Mouse (Mus musculus): ENCODE measurements at regions not wholly inside any gene's neighbourhood (a gene's known extent, or its start where the extent isn't known, plus 50 kb on each side); places are given as distances from the start of the nearest gene placed in this dataset.

- Histone ChIP-seq H3K27ac (no peak overlapping the region), H3K27me3 (ENCODE audit: insufficient read depth, low read length) (no peaks in the 10 kb centered on the region), H3K9ac (replicated peaks; ENCODE audit: low read length) (no peak overlapping the region), H3K36me3 (ENCODE audit: insufficient read depth, low read length) (peaks cover 21% of the 10 kb centered on the region; the same call in 1 of the 2 replicates), H3K4me2 (ENCODE audit: low read depth, low read length) (no peak overlapping the region), H3K9me3 (ENCODE audit: low read length) (no peaks in the 10 kb centered on the region), H3K4me3 (ENCODE audit: low read length) (no peak overlapping the region), H3K4me1 (ENCODE audit: insufficient read depth, low read length) (no peaks in the 10 kb centered on the region)
- DNase-seq (ENCODE audit: low spot score) (peak; percentile 10), ATAC-seq (no peak)
- 0 out of 2 replicates have a peak, but pooled peaks have one; percentile 31 for TF ChIP-seq CTCF (IDR thresholded peaks at IDR 0.05; ENCODE audit: low read depth)
- 90% methylated on average over 5 of the region's 5 CpGs for WGBS
These were observed 64.2 kb upstream of the Paip1 start for GRCm38 (mm10) chr13:119364160-119364559.

- peaks cover 22% of the 10 kb centered on the region; the same call in 1 of the 2 replicates for H3K36me3 ChIP-seq (ENCODE audit: insufficient read depth, low read length)
- no peak for ATAC-seq
- no peak overlapping the region for H3K9ac ChIP-seq (replicated peaks; ENCODE audit: low read length)
- H3K4me1 ChIP-seq (ENCODE audit: insufficient read depth, low read length) = no peaks in the 10 kb centered on the region
- no peak overlapping the region for H3K4me2 ChIP-seq (ENCODE audit: low read depth, low read length)
- H3K4me3 ChIP-seq (ENCODE audit: low read length) = no peak overlapping the region
- no peak for TF ChIP-seq CTCF (IDR thresholded peaks at IDR 0.05; ENCODE audit: low read depth)
- 91% methylated on average over 5 of the region's 5 CpGs for WGBS
- H3K27me3 ChIP-seq (ENCODE audit: insufficient read depth, low read length) = no peaks in the 10 kb centered on the region
- no peak for DNase-seq (ENCODE audit: low spot score)
- no peaks in the 10 kb centered on the region for H3K9me3 ChIP-seq (ENCODE audit: low read length)
- no peak overlapping the region for H3K27ac ChIP-seq
These were observed 60.9 kb upstream of the Paip1 start for GRCm38 (mm10) chr13:119367544-119367943.

DNA sequence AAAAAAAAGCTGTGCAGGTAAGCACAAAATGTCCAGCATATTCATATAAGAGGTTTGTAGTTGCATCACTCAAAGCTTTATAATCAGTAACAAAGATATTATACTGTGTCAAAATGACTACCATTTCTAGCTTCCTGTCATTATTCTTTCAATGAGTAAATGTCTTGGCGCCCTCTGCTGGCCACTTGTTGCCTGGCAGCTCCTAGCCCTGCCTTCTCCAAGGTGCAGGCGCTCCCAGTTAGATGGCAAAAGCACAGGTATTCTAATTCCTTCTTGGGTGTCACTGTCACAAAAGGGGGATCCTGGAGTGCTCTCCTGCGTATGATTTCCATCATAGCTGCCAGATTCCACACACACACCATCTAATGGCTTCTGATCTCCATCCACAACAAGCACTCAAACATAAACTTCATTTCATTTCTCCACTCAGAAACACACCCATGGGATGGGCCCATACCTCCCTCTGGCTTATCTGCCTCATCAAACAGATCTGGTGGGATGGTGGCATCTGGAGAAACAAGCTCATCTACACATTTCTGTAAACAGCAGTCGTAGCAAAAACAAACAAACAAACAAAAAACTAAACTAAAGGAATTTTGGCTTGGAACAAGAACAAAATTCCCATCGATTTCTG is 49.9 kb upstream of the Paip1 start:
- DNase-seq (ENCODE audit: low spot score) = peak; percentile 80
- Histone ChIP-seq H3K9ac (replicated peaks; ENCODE audit: low read length) (no peak overlapping the region), H3K4me1 (ENCODE audit: insufficient read depth, low read length) (no peaks in the 10 kb centered on the region), H3K36me3 (ENCODE audit: insufficient read depth, low read length) (0 out of 2 replicates have a peak, but pooled peaks cover 4% of the 10 kb centered on the region), H3K27ac (no peak overlapping the region), H3K9me3 (ENCODE audit: low read length) (no peaks in the 10 kb centered on the region), H3K4me3 (ENCODE audit: low read length) (no peak overlapping the region), H3K27me3 (ENCODE audit: insufficient read depth, low read length) (no peaks in the 10 kb centered on the region), H3K4me2 (ENCODE audit: low read depth, low read length) (no peak overlapping the region)
- WGBS = 50% methylated on average over 5 of the region's 5 CpGs
- peak; percentile 81 for TF ChIP-seq CTCF (IDR thresholded peaks at IDR 0.05; ENCODE audit: low read depth)
- ATAC-seq = peak; percentile 40; the same call in 1 of the 2 replicates

Small RNAs in the stretch of these regions (microRNA-seq; reads per million reads assigned to microRNA genes)
- 0 reads per million in 2 experiments for gene Gm44488

Data from hindbrain, postnatal 0 days (tissue).